Mouse (Mus musculus) MEL (cell line): ENCODE results near the gene Lrrc23. TPM values are rescaled to one million over a fixed set of nuclear protein-coding genes. Genes with fewer than 3 reads are reported as not detected.

Experiments
- DNase-seq: peaks from one replicate; pipeline ENCODE4 v3.0.0; 2011; ENCODE audit warnings: low read depth, low spot score
- H3K27ac ChIP-seq: 2 replicates; pipeline ENCODE4 v1.5.1; 2012; ENCODE audit warnings: low read depth, mild to moderate bottlenecking, control low read depth, low read length, moderate library complexity; ENCODE audit not compliant: control insufficient read depth
- H3K27me3 ChIP-seq, 2 experiments: fragments of 150-350 bp in 1 of 2; sonication (generic) in 1 of 2; 2 replicates each; pipeline ENCODE4 v1.6.1; 2012; ENCODE audit warnings: low read length in 2 of 2, mild to moderate bottlenecking in 2 of 2, improper control_type of control experiment in 1 of 2, moderate library complexity in 1 of 2; ENCODE audit not compliant: insufficient read depth in 2 of 2, control insufficient read depth in 1 of 2
- H3K36me3 ChIP-seq, 2 experiments: 2 replicates each; pipeline ENCODE4 v1.6.1; 2012 to 2014; ENCODE audit warnings: low read length in 2 of 2, improper control_type of control experiment in 1 of 2, inconsistent platforms in 1 of 2, mild to moderate bottlenecking in 1 of 2; ENCODE audit not compliant: insufficient read depth in 2 of 2, control insufficient read depth in 1 of 2
- H3K4me1 ChIP-seq, 2 experiments: fragments of 150-350 bp in 1 of 2; sonication (generic) in 1 of 2; 2 replicates each; pipeline ENCODE4 v1.6.1; 2012; ENCODE audit warnings: low read length in 2 of 2, improper control_type of control experiment in 1 of 2, mild to moderate bottlenecking in 1 of 2; ENCODE audit not compliant: insufficient read depth in 2 of 2, control insufficient read depth in 1 of 2
- H3K4me3 ChIP-seq, 2 experiments: fragments of 150-350 bp in 1 of 2; sonication (generic) in 1 of 2; 2 replicates each; pipeline ENCODE4 v1.5.1; 2012; ENCODE audit warnings: low read depth in 2 of 2, low read length in 2 of 2, mild to moderate bottlenecking in 2 of 2, moderate library complexity in 2 of 2, control low read depth in 1 of 2, improper control_type of control experiment in 1 of 2; ENCODE audit not compliant: control insufficient read depth in 1 of 2, insufficient read depth in 1 of 2
- H3K79me2 ChIP-seq: 2 replicates; pipeline ENCODE4 v1.6.1; 2012; ENCODE audit warnings: mild to moderate bottlenecking, low read length, moderate library complexity; ENCODE audit not compliant: control insufficient read depth, poor library complexity, insufficient read depth
- H3K9ac ChIP-seq: 2 replicates; pipeline ENCODE4 v1.6.1; 2012; ENCODE audit warnings: low read depth, mild to moderate bottlenecking, control low read depth, low read length, moderate library complexity; ENCODE audit not compliant: control insufficient read depth, poor library complexity, severe bottlenecking
- H3K9me3 ChIP-seq: fragments of 150-350 bp; sonication (generic); replicated peaks from 2 replicates; pipeline ENCODE4 v1.6.1; 2012; ENCODE audit warnings: mild to moderate bottlenecking, low read length, improper control_type of control experiment, moderate library complexity; ENCODE audit not compliant: insufficient read depth
- BHLHE40 ChIP-seq: IDR thresholded peaks from 2 replicates; pipeline ENCODE4 v1.6.1; 2012; ENCODE audit warnings: low read depth, mild to moderate bottlenecking, inconsistent platforms, low read length, improper control_type of control experiment, borderline replicate concordance
- CHD1 ChIP-seq: IDR thresholded peaks from 2 replicates; pipeline ENCODE4 v1.6.1; 2012; ENCODE audit warnings: low read depth, mild to moderate bottlenecking, inconsistent platforms, low read length, improper control_type of control experiment
- CHD2 ChIP-seq: IDR thresholded peaks from 2 replicates; pipeline ENCODE4 v1.6.1; 2011; ENCODE audit warnings: low read length, improper control_type of control experiment
- CTCF ChIP-seq, 3 experiments: IDR thresholded peaks in 2 of 3; conservative IDR thresholded peaks in 1 of 3; 2 replicates each; pipeline ENCODE4 v1.5.1; 2011 to 2012; ENCODE audit warnings: low read length in 3 of 3, low read depth in 2 of 3, mild to moderate bottlenecking in 2 of 3, improper control_type of control experiment in 1 of 3, inconsistent platforms in 1 of 3, mixed read lengths in 1 of 3, moderate library complexity in 1 of 3; ENCODE audit not compliant: control insufficient read depth in 1 of 3, insufficient read depth in 1 of 3, poor library complexity in 1 of 3, severe bottlenecking in 1 of 3
- E2F4 ChIP-seq: IDR thresholded peaks from 2 replicates; pipeline ENCODE4 v1.6.1; 2011; ENCODE audit warnings: low read depth, low read length, improper control_type of control experiment, borderline replicate concordance
- ELF1 ChIP-seq: IDR thresholded peaks from 2 replicates; pipeline ENCODE4 v1.6.1; 2014; ENCODE audit warnings: low read depth, mild to moderate bottlenecking, inconsistent platforms, low read length, improper control_type of control experiment, moderate library complexity
- EP300 ChIP-seq, 2 experiments: IDR thresholded peaks; 2 replicates each; pipeline ENCODE4 v1.6.1; 2011; ENCODE audit warnings: improper control_type of control experiment in 2 of 2, low read length in 2 of 2, low read depth in 1 of 2, mild to moderate bottlenecking in 1 of 2
- ETS1 ChIP-seq: IDR thresholded peaks from 2 replicates; pipeline ENCODE4 v1.6.1; 2012; ENCODE audit warnings: low read depth, mild to moderate bottlenecking, inconsistent platforms, low read length, improper control_type of control experiment, moderate library complexity
- GABPA ChIP-seq: IDR thresholded peaks from 2 replicates; pipeline ENCODE4 v1.6.1; 2012; ENCODE audit warnings: low read depth, mild to moderate bottlenecking, inconsistent platforms, low read length, improper control_type of control experiment, moderate library complexity
- GATA1 ChIP-seq: IDR thresholded peaks from 2 replicates; pipeline ENCODE4 v1.6.1; 2011; ENCODE audit warnings: low read depth, low read length, improper control_type of control experiment
- HCFC1 ChIP-seq: IDR thresholded peaks from 2 replicates; pipeline ENCODE4 v1.6.1; 2012; ENCODE audit warnings: low read depth, mild to moderate bottlenecking, inconsistent platforms, low read length, improper control_type of control experiment, moderate library complexity
- JUND ChIP-seq: IDR thresholded peaks from 2 replicates; pipeline ENCODE4 v1.6.1; 2011; ENCODE audit warnings: low read depth, mild to moderate bottlenecking, improper control_type of control experiment, low read length
- KAT2A ChIP-seq: conservative IDR thresholded peaks from 2 replicates; pipeline ENCODE4 v1.6.1; 2012; ENCODE audit warnings: low read depth, low read length, improper control_type of control experiment, inconsistent platforms
- MAX ChIP-seq: IDR thresholded peaks from 2 replicates; pipeline ENCODE4 v1.6.1; 2011; ENCODE audit warnings: low read length, improper control_type of control experiment
- MAZ ChIP-seq: IDR thresholded peaks from 2 replicates; pipeline ENCODE4 v1.6.1; 2012; ENCODE audit warnings: low read depth, mild to moderate bottlenecking, inconsistent platforms, low read length, improper control_type of control experiment
- MEF2A ChIP-seq: IDR thresholded peaks from 2 replicates; pipeline ENCODE4 v1.6.1; 2014; ENCODE audit warnings: low read depth, mild to moderate bottlenecking, inconsistent platforms, low read length, improper control_type of control experiment; ENCODE audit not compliant: poor library complexity, insufficient replicate concordance, severe bottlenecking; ENCODE audit errors: extremely low read depth
- MXI1 ChIP-seq: IDR thresholded peaks from 2 replicates; pipeline ENCODE4 v1.6.1; 2011; ENCODE audit warnings: mild to moderate bottlenecking, low read depth, low read length, improper control_type of control experiment
- NELFE ChIP-seq: IDR thresholded peaks from 2 replicates; pipeline ENCODE4 v1.6.1; 2011; ENCODE audit warnings: low read depth, low read length, improper control_type of control experiment
- NRF1 ChIP-seq: IDR thresholded peaks from 2 replicates; pipeline ENCODE4 v1.6.1; 2014; ENCODE audit warnings: low read depth, mild to moderate bottlenecking, inconsistent platforms, low read length, improper control_type of control experiment, moderate library complexity; ENCODE audit not compliant: poor library complexity, insufficient read depth, severe bottlenecking
- POLR2A ChIP-seq, 2 experiments: IDR thresholded peaks; 2 replicates each; pipeline ENCODE4 v1.6.1; 2011 to 2012; ENCODE audit warnings: low read length in 2 of 2, mild to moderate bottlenecking in 2 of 2, control low read depth in 1 of 2, improper control_type of control experiment in 1 of 2, low read depth in 1 of 2, moderate library complexity in 1 of 2; ENCODE audit not compliant: control insufficient read depth in 1 of 2, insufficient read depth in 1 of 2, poor library complexity in 1 of 2
- POLR2AphosphoS2 ChIP-seq: IDR thresholded peaks from 2 replicates; pipeline ENCODE4 v1.6.1; 2011; ENCODE audit warnings: low read length, improper control_type of control experiment
- POLR2AphosphoS5 ChIP-seq: IDR thresholded peaks from 2 replicates; pipeline ENCODE4 v1.6.1; 2012; ENCODE audit warnings: low read depth, borderline replicate concordance, mild to moderate bottlenecking, inconsistent platforms, low read length, moderate library complexity, mixed read lengths
- RAD21 ChIP-seq: IDR thresholded peaks from 2 replicates; pipeline ENCODE4 v1.6.1; 2011; ENCODE audit warnings: mild to moderate bottlenecking, low read depth, low read length, improper control_type of control experiment
- RCOR1 ChIP-seq: IDR thresholded peaks from 2 replicates; pipeline ENCODE4 v1.6.1; 2012; ENCODE audit warnings: low read depth, mild to moderate bottlenecking, inconsistent platforms, low read length, improper control_type of control experiment
- SIN3A ChIP-seq: IDR thresholded peaks from 2 replicates; pipeline ENCODE4 v1.6.1; 2012; ENCODE audit warnings: low read length, improper control_type of control experiment, inconsistent platforms
- SMC3 ChIP-seq: IDR thresholded peaks from 2 replicates; pipeline ENCODE4 v1.6.1; 2011; ENCODE audit warnings: low read depth, low read length, improper control_type of control experiment
- TAL1 ChIP-seq: IDR thresholded peaks from 2 replicates; pipeline ENCODE4 v1.6.1; 2012; ENCODE audit warnings: mild to moderate bottlenecking, inconsistent platforms, low read length, moderate library complexity, mixed read lengths
- TBP ChIP-seq: IDR thresholded peaks from 2 replicates; pipeline ENCODE4 v1.8.0; 2011; ENCODE audit warnings: low read depth, low read length, improper control_type of control experiment
- UBTF ChIP-seq: IDR thresholded peaks from 2 replicates; pipeline ENCODE4 v1.6.1; 2012; ENCODE audit warnings: low read depth, mild to moderate bottlenecking, inconsistent platforms, low read length, improper control_type of control experiment, moderate library complexity, borderline replicate concordance; ENCODE audit not compliant: insufficient read depth
- USF1 ChIP-seq: IDR thresholded peaks from 2 replicates; pipeline ENCODE4 v1.6.1; 2014; ENCODE audit warnings: low read depth, mild to moderate bottlenecking, inconsistent platforms, low read length, improper control_type of control experiment, moderate library complexity
- USF2 ChIP-seq, 2 experiments: IDR thresholded peaks; 2 replicates each; pipeline ENCODE4 v1.6.1; 2011 to 2012; ENCODE audit warnings: improper control_type of control experiment in 2 of 2, low read length in 2 of 2, borderline replicate concordance in 1 of 2, inconsistent platforms in 1 of 2, low read depth in 1 of 2, mild to moderate bottlenecking in 1 of 2; ENCODE audit not compliant: insufficient read depth in 1 of 2
- ZC3H11A ChIP-seq: IDR thresholded peaks from 2 replicates; pipeline ENCODE4 v1.6.1; 2012; ENCODE audit warnings: low read depth, mild to moderate bottlenecking, inconsistent platforms, low read length, improper control_type of control experiment
- ZMIZ1 ChIP-seq: IDR thresholded peaks from 2 replicates; pipeline ENCODE4 v1.6.1; 2012; ENCODE audit warnings: low read depth, mild to moderate bottlenecking, inconsistent platforms, low read length, improper control_type of control experiment, moderate library complexity
- ZNF384 ChIP-seq: IDR thresholded peaks from 2 replicates; pipeline ENCODE4 v1.6.1; 2012; ENCODE audit warnings: low read depth, mild to moderate bottlenecking, inconsistent platforms, low read length, improper control_type of control experiment
- polyA plus RNA-seq, 2 experiments: library from polyadenylated mRNA; stranded (reverse) in 1 of 2; unstranded in 1 of 2; fragments of >175 nt in 1 of 2; fragments of >200 nt in 1 of 2; gene quantifications; 2 replicates each; pipeline versions ENCODE4 v1.2.1 to v1.2.4; 2012; ENCODE audit warnings: low replicate concordance in 2 of 2, low read depth in 1 of 2; ENCODE audit not compliant: insufficient read length in 2 of 2, insufficient read depth in 1 of 2, missing spikeins in 1 of 2
- total RNA-seq: library from RNA; depleted of rRNA; stranded (reverse); fragments of 300-350 nt; gene quantifications from 2 replicates; pipeline ENCODE4 v1.2.3, GENCODE M21; 2012

Gene Lrrc23
- total and polyA plus RNA-seq, 3 experiments, result 0.11 TPM; not detected in 2

GRCm38 (mm10) chr6:124740888-124741761, 38.4 kb downstream of the Lrrc23 start, which contains the start of gene Grcc10:
Grcc10 (minus strand) TSS chr6:124741374.
- Histone ChIP-seq H3K4me1 (peaks cover 2 to 13% of the 10 kb centered on the region in 2 experiments; a peak in 3 of 4 replicates), H3K4me3 (peak within 1 kb of the TSS; percentile 28 to 68), H3K79me2 (peaks cover 1% of the 10 kb centered on the region; the same call in 1 of the 2 replicates), H3K9ac (peak within 1 kb of the TSS; percentile 72), H3K27ac (peak within 1 kb of the TSS; percentile 96), H3K9me3 (no peaks in the 10 kb centered on the region), H3K27me3 (no peaks in the 10 kb centered on the region), H3K36me3 (peaks cover 0 to 12% of the 10 kb centered on the region in 2 experiments; a peak in 2 of 4 replicates)
- peak; percentile 99 for DNase-seq
- TF ChIP-seq ZMIZ1 (peak; percentile 100), RAD21 (no peak), NRF1 (no peak), SMC3 (peak; percentile 28), POLR2A (IDR thresholded peaks at IDR 0.05; ENCODE audit: control insufficient read depth in 1 of 2, insufficient read depth in 1 of 2, low read depth in 1 of 2, low read length in 2 of 2, poor library complexity in 1 of 2) (peak; percentile 100), ETS1 (peak; percentile 98), CTCF (IDR thresholded peaks at IDR 0.05 in 2 of 3, conservative IDR thresholded peaks at IDR 0.05 in 1 of 3; ENCODE audit: control insufficient read depth in 1 of 3, insufficient read depth in 1 of 3, low read depth in 2 of 3, low read length in 3 of 3, poor library complexity in 1 of 3, severe bottlenecking in 1 of 3) (no peak), EP300 (IDR thresholded peaks at IDR 0.05; ENCODE audit: low read depth in 1 of 2, low read length in 2 of 2) (peak in 1 of 2 experiments; percentile 59; a peak in 2 of 4 replicates), ZC3H11A (no peak), RCOR1 (peak; percentile 54; the same call in 1 of the 2 replicates), SIN3A (peak; percentile 91), BHLHE40 (no peak), E2F4 (no peak), MEF2A (peak; percentile 70; the same call in 1 of the 2 replicates), KAT2A (peak; percentile 50; the same call in 1 of the 2 replicates), USF2 (IDR thresholded peaks at IDR 0.05; ENCODE audit: borderline replicate concordance in 1 of 2, insufficient read depth in 1 of 2, low read depth in 1 of 2, low read length in 2 of 2) (no peak), ZNF384 (peak; percentile 99), TAL1 (no peak), GABPA (no peak), USF1 (no peak), MAX (0 out of 2 replicates have a peak, but pooled peaks have one; percentile 36), CHD2 (peak; percentile 93), CHD1 (no peak), UBTF (peak; percentile 97; the same call in 1 of the 2 replicates), POLR2AphosphoS5 (peak; percentile 100; the same call in 1 of the 2 replicates), ELF1 (peak; percentile 81), MAZ (peak; percentile 87; the same call in 1 of the 2 replicates), HCFC1 (peak; percentile 84), JUND (peak; percentile 88), GATA1 (0 out of 2 replicates have a peak, but pooled peaks have one; percentile 32), TBP (peak; percentile 100), POLR2AphosphoS2 (peak; percentile 100), MXI1 (no peak; the same call in none of the 2 replicates), NELFE (peak; percentile 92)
